Mouse (Mus musculus): ENCODE measurements around the gene Fbxo11. TPM values are rescaled to one million over a fixed set of nuclear protein-coding genes. Genes with fewer than 3 reads are reported as not detected.
"Not testable (repeated sequence)": the region's sequence is repeated elsewhere in the genome, so short reads cannot be mapped to it uniquely, and the experiment has no call there.

The Fbxo11 gene
- polyA plus RNA-seq, 1 experiment from 2014 or later: 16.8 TPM

- no peak for DNase-seq (ENCODE audit: low spot score)
Measured at GRCm38 (mm10) chr17:87963081-87964075, 101.7 kb downstream of the Fbxo11 start.

- not testable (repeated sequence) for DNase-seq (ENCODE audit: low spot score)
Measured at GRCm38 (mm10) chr17:87959931-87960330, 105.2 kb downstream of the Fbxo11 start.

GRCm38 (mm10) chr17:87959406-87959805 lies 105.7 kb downstream of the Fbxo11 start:
- DNase-seq (ENCODE audit: low spot score): not testable (repeated sequence)

- peak; percentile 39 for DNase-seq (ENCODE audit: low spot score)
Measured at GRCm38 (mm10) chr17:87958283-87958682, 106.8 kb downstream of the Fbxo11 start.

GRCm38 (mm10) chr17:87957096-87957840 lies 107.8 kb downstream of the Fbxo11 start:
- no peak for DNase-seq (ENCODE audit: low spot score)

GRCm38 (mm10) chr17:87954618-87955124 lies 110.4 kb downstream of the Fbxo11 start:
- not testable (repeated sequence) for DNase-seq (ENCODE audit: low spot score)

- peak; percentile 76 for DNase-seq (ENCODE audit: low spot score)
Measured at GRCm38 (mm10) chr17:87948965-87949584, 116.0 kb downstream of the Fbxo11 start.

Other genes with a start within 250 kb of the Fbxo11 start
- gene Rpl36-ps4, start 144.3 kb downstream of the Fbxo11 start, polyA plus RNA-seq (2015; fragmentation: Nextera tagmentation; extraction: Ambion mirVana): not detected in 2 replicates
- 72.2 and 73.6 TPM in 2 replicates for gene Msh6, start 90.2 kb downstream of the Fbxo11 start, polyA plus RNA-seq (2015; fragmentation: Nextera tagmentation; extraction: Ambion mirVana)

All from thymus, postnatal 0 days (tissue).